8 mouse cellular contexts compared by ENCODE assay signal in the genomic region with DNA sequence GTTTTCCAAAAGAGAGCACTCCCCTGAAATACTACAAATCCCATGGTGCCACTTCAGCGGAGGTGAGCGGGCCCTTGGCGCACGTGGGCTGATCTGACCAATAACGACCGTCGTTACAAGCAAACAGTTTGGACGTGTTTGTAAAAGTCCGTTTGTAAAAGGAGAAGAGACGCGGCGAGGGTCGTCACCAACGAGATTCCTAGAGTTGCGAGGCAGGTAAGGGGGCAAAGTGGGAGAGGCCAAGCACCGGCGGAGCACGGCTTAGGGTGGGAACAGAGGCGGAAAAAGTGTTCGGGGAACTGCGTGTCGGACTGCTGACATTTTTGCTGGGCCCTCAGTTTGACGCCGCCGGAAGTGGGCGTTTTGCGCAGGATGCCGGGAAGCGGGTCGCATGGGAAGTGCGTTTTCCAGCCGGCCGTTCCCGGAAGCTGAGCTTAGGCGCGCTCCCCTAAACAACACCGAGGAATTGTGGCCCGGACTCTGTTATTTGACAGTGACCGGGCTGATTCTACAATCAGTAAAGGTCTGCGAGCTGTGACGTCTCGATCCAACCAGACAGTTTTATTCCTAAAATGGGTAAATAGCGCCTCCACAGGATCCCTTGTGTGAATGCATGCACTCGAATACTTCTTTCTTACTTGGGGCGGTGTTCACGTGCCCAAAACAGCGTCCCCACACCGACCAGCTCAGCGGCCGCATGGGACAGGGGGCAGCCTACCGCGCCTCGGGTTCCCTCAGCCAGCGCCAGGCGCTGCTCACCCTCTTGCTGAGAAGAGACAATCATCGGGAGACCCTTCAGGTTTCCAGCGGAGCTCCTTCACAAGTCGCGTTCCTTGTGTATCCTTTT. TPM values are rescaled to one million over a fixed set of nuclear protein-coding genes. Genes with fewer than 3 reads are reported as not detected.
DNase-seq lines count a peak whose midpoint lies in the region; ATAC-seq lines count a peak whose summit lies in the region.

A gene (plus strand): TSS at position 103 of the 847 bp plus-strand sequence.

- peak within 1 kb of the TSS; percentile 100 for H3K27ac ChIP-seq in brown adipose tissue, adult 24 weeks (replicated peaks; ENCODE audit: low read depth, low read length)
- H3K27ac ChIP-seq in heart, embryonic 13.5 days (replicated peaks), result peak within 1 kb of the TSS; percentile 97
- H3K27ac ChIP-seq in liver, embryonic 12.5 days, result peak within 1 kb of the TSS; percentile 95
- H3K27ac ChIP-seq in stomach, embryonic 15.5 days, result peak within 1 kb of the TSS; percentile 96

- H3K4me2 ChIP-seq in heart, embryonic 13.5 days, result peak within 1 kb of the TSS; percentile 83
- H3K4me2 ChIP-seq in liver, embryonic 12.5 days, result peak within 1 kb of the TSS; percentile 88
- H3K4me2 ChIP-seq in stomach, embryonic 15.5 days, result peak within 1 kb of the TSS; percentile 68

- H3K27me3 ChIP-seq in heart, embryonic 13.5 days (replicated peaks), result no peaks in the 10 kb centered on the region
- no peaks in the 10 kb centered on the region for H3K27me3 ChIP-seq in liver, embryonic 12.5 days (replicated peaks)
- H3K27me3 ChIP-seq in stomach, embryonic 15.5 days (replicated peaks), result no peaks in the 10 kb centered on the region

- peak; percentile 96 for DNase-seq in CD4-positive, CD25-positive, alpha-beta regulatory T cell, adult 2 months (ENCODE audit: low read depth, low spot score)
- DNase-seq in fat pad, adult 2 months (ENCODE audit: extremely low read depth, low read depth, low spot score), result peak; percentile 76
- DNase-seq in kidney, postnatal 10 days, result peak; percentile 97
- DNase-seq in natural killer cell, adult 2 months (ENCODE audit: low spot score in 2 of 2), result peak; percentile 89 to 91

- H3K36me3 ChIP-seq in heart, embryonic 13.5 days, result peaks cover 45% of the 10 kb centered on the region
- peaks cover 58% of the 10 kb centered on the region for H3K36me3 ChIP-seq in liver, embryonic 12.5 days
- peaks cover 13% of the 10 kb centered on the region for H3K36me3 ChIP-seq in stomach, embryonic 15.5 days

- H3K9me3 ChIP-seq in heart, embryonic 13.5 days, result no peaks in the 10 kb centered on the region
- no peaks in the 10 kb centered on the region for H3K9me3 ChIP-seq in liver, embryonic 12.5 days (replicated peaks)
- H3K9me3 ChIP-seq in stomach, embryonic 15.5 days, result no peaks in the 10 kb centered on the region

- WGBS in heart, embryonic 13.5 days, result under 1% methylated on average over 59 of the region's 59 CpGs
- WGBS in liver, embryonic 12.5 days (ENCODE audit: insufficient replicate concordance), result under 1% methylated on average over 59 of the region's 59 CpGs
- under 1% methylated on average over 59 of the region's 59 CpGs for WGBS in stomach, embryonic 15.5 days

- no peaks in the 10 kb centered on the region; the same call in 1 of the 2 replicates for H3K4me1 ChIP-seq in brown adipose tissue, adult 24 weeks (ENCODE audit: control insufficient read depth, insufficient read depth, insufficient read length, low read length)
- H3K4me1 ChIP-seq in heart, embryonic 13.5 days, result peaks cover 11% of the 10 kb centered on the region
- peaks cover 19% of the 10 kb centered on the region for H3K4me1 ChIP-seq in liver, embryonic 12.5 days
- 0 out of 2 replicates have a peak, but pooled peaks cover 6% of the 10 kb centered on the region for H3K4me1 ChIP-seq in stomach, embryonic 15.5 days

- peak within 1 kb of the TSS; percentile 91 for H3K4me3 ChIP-seq in brown adipose tissue, adult 24 weeks (ENCODE audit: insufficient read depth, low read depth, low read length)
- peak within 1 kb of the TSS; percentile 78 for H3K4me3 ChIP-seq in heart, embryonic 13.5 days
- H3K4me3 ChIP-seq in liver, embryonic 12.5 days, result peak within 1 kb of the TSS; percentile 89
- H3K4me3 ChIP-seq in stomach, embryonic 15.5 days (replicated peaks), result peak within 1 kb of the TSS; percentile 76

- peak within 1 kb of the TSS; percentile 90 for H3K9ac ChIP-seq in heart, embryonic 13.5 days
- H3K9ac ChIP-seq in liver, embryonic 12.5 days, result peak within 1 kb of the TSS; percentile 90
- peak within 1 kb of the TSS; percentile 76 for H3K9ac ChIP-seq in stomach, embryonic 15.5 days

- ATAC-seq in heart, embryonic 13.5 days (ENCODE audit: extremely low read depth, insufficient number of reproducible peaks, low FRiP score, low TSS enrichment), result peak; percentile 93
- peak; percentile 92 for ATAC-seq in liver, embryonic 12.5 days
- ATAC-seq in stomach, embryonic 15.5 days (ENCODE audit: insufficient read depth, low FRiP score, low read depth), result peak; percentile 94

RNA-seq across cellular contexts. Expression of the gene that starts here (rescaled TPM):
- 10.4 and 13.6 TPM in 2 replicates for polyA plus RNA-seq in brown adipose tissue, adult 24 weeks (2012; ENCODE audit: insufficient read depth, insufficient read length, missing spikeins)
- 16.8 and 20.0 TPM in 2 replicates for polyA plus RNA-seq in heart, embryonic 13.5 days (2015; fragmentation: Nextera tagmentation; extraction: Ambion mirVana)
- 17.9 and 18.8 TPM in 2 replicates for polyA plus RNA-seq in liver, embryonic 12.5 days (2016; fragmentation: Nextera tagmentation; extraction: Ambion mirVana)
- 20.9 and 24.9 TPM in 2 replicates for polyA plus RNA-seq in stomach, embryonic 15.5 days (2015; fragmentation: Nextera tagmentation; extraction: Ambion mirVana)

Comparison
In these comparisons a context has a peak if more than half of its experiments do, and no peak if none do; other contexts are left out.
1. Peak in every context shown above with its lines: DNase-seq, ATAC-seq, H3K4me3 ChIP-seq and H3K27ac ChIP-seq.